Mouse (Mus musculus): ENCODE measurements around the gene 5530400C23Rik.
"Not testable (repeated sequence)": the region's sequence is repeated elsewhere in the genome, so short reads cannot be mapped to it uniquely, and the experiment has no call there.

5530400C23Rik gene

GRCm38 (mm10) chr6:133291916-133292315, at the start of gene 5530400C23Rik:
Gene 5530400C23Rik (plus strand): TSS chr6:133292216.
- not testable (repeated sequence) for DNase-seq

- no peak for DNase-seq
Measured at GRCm38 (mm10) chr6:133305952-133306715, 14.1 kb downstream of the 5530400C23Rik start.

GRCm38 (mm10) chr6:133313896-133314295, 21.9 kb downstream of the 5530400C23Rik start:
- not testable (repeated sequence) for DNase-seq

GRCm38 (mm10) chr6:133338535-133338934, 46.5 kb downstream of the 5530400C23Rik start:
- DNase-seq = no peak

- DNase-seq = not testable (repeated sequence)
Measured at GRCm38 (mm10) chr6:133341731-133342130, 49.7 kb downstream of the 5530400C23Rik start.

Measured in kidney, adult 18-20 months (tissue).